Mouse (Mus musculus) neutrophil, adult 5-6 weeks (primary cell): ENCODE results near the gene Atp2a2. TPM values are rescaled to one million over a fixed set of nuclear protein-coding genes. Genes with fewer than 3 reads are reported as not detected.

Experiments
- ATAC-seq: fragments of 151-379, 151-347 bp; 2 replicates; pipeline ENCODE4 v1.8.0; 2017; ENCODE audit warnings: mild to moderate bottlenecking, moderate TSS enrichment; ENCODE audit not compliant: insufficient number of reproducible peaks, poor library complexity, low FRiP score, severe bottlenecking; ENCODE audit errors: extremely low read depth
- total RNA-seq: library from RNA; stranded (forward); fragments of 200-1000 nt; gene quantifications from 2 replicates; pipeline ENCODE4 v1.2.3, GENCODE M21; 2017

Gene Atp2a2
- total RNA-seq, 1 experiment from 2014 or later: 54.9 TPM

DNA sequence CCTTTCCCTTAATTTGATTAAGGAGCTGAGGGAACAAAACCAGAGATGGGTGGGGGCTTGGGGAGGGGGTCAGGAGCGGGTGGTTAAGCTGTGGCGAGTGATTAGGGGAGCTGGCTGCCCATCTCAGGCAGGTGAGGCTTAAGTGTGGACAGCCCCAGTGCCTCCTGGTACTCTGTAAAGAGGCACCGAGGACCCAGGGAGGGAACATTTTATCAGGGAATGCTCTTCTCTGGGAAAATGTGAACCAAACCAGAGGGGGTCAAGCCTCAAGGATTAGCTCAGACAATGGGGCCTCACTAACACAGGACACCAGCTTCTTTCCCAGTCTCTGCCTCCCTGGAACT, 19.1 kb upstream of the Atp2a2 start:
- ATAC-seq: no peak

DNA sequence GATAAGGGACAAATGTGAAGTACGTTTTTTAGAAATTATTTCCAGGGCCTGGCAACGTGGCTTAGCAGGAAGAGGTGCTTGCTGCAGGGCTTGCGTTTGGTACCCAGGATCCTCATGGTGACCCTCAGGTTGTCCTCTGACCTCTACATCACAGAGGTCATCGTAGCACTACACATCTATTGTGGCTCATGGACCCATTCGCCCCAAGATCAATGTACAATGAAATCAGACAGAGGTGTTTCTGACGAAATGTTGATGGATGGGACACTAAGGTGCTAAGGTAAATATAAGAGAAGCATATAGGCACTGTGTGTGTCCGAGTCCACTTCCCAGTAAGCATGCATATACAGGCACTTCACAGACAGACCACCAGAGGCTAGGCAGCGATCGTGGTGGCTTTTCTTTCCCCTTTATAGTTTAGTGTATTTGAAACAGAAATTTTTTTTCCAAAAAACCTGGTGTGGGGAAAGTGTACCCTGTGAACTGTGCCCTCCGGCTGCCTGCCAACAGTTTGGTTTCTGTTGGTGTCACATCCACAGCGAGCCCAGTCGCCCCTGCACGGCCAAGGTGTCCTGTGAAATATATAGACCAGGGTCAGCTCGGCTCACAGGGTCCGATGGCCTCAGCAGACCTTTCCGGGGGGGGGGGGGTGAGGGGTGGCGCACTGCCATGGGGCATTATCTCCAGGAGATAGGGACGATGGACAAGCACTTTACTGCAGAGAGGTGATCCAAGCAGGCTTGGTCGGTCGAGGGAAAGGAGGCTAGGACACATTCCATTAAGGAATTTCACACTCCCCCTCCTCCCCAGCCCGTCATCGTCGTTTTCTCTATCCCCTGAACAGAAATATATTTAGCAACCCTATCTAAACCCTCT, 18.5 kb upstream of the Atp2a2 start:
- ATAC-seq: no peak

DNA sequence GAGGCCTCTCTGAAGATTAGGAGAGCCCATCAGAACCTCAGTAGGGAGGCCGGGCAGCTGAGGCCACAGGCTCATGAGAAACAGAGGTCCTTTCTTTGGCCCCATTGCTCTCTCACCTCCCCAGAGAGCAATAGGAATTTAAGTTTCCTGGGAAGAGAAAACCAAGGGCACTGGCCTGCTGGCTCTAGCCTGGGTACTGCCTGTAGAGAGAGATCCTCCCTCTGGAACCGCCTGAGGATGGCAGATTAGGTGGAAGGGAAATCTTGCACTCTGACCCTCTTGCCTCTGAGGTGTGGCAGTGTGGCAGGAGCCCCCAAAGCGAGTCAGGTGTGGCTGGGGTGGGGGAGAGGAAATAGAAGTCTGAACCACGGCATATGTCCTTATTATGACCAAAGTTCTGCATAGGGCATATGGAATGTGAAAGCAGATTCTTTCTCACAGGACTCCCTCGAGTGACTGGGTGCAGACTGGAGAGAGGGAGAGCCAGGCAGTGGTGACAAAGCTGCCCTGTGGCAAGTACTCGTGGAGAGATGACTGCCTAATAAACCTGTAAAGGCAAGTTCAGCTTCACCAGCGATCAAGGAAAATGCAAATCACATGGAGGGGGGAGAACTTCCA, 17.1 kb upstream of the Atp2a2 start:
- ATAC-seq: no peak

DNA sequence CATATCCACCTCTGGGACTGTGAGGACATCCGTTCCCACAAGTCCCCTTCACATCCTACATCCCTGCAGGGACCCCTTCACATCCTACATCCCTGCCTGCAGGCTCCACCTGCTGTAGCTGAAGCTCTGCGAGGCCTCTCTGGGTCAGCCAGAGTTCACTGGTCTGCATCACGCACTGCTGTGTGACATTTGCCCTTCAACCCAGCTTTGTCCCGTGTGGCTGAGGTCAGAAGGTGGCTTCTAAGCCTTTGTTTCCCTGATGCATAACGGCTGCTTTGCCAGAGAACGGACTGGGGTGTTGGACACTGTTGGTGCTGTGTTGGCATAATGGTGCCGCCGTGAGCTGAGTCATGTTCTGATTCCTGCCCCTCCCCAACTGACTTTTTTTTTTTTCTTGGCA, 16.2 kb upstream of the Atp2a2 start:
- no peak for ATAC-seq

DNA sequence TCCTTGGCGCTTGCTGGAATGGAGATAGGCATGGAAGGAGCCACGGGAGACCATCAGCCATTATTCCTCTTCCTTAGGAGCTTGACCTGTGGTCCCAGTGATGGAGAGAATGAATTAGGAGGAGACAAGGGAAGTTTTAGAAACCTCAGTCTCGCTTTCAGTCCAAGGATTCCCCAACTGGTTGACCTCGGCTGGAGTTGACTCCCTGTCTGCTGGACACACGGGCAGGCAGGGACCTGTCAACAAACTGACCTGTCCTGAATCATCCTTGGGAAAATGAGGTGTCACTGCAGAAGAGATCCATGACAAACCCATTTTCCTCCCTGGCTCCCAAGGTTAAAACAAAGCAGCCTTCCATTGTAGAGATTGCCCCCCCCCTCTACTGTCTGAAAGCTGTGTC, 14.9 kb upstream of the Atp2a2 start:
- ATAC-seq: no peak

DNA sequence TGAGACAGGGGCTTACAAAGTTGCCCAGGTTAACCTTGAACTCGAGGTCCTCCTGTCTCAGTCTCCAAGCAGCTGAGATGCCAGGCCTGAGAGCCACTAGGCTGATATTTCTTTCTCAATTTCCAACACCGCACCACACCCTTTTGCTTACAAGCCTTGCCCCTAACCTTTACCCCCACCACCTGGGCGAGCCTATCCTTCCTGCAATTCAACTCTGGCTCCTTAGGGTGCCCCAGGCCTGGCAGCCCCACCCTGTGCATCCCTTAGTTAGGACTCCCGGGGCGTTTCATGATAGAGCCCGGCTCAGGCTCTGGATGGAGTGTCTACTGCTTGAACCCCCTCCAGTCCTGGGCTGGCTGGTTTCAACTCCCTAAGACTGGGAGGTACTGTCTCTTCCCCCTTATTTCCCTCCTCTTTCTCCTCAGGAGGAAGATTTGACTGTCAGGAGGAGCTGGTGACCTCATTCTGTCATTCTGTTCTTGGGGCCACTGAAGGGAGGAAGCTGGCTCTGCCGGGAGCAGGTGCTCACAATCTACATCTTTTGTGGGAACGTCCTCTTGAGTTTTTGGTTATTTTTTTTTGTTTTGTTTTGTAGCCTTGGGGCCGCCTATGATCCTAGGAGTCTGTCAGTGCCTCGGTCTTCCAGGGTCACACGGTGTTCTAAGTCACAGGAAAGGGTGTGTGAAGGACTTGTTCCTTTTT, 14.2 kb upstream of the Atp2a2 start:
- ATAC-seq: no peak

DNA sequence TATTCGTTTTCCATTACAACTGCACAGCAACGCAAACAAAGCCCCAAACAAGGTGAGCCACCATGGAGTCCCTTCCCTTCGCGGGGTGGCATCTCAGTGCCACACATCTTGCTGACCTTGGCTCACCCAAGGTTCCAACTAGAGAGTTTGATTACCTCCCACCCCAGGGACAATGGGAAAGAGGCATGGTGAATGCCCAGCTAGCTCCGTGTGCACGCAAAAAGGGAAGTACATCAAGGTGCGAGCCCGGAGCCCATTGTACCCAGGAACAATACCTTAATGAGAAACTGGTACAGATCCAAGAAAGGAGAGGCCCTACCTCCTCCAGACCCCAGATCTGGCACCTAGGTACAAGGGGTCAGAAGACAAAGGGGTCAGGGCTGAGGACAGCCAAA, 12.1 kb upstream of the Atp2a2 start:
- ATAC-seq: no peak; the same call in 1 of the 2 replicates

DNA sequence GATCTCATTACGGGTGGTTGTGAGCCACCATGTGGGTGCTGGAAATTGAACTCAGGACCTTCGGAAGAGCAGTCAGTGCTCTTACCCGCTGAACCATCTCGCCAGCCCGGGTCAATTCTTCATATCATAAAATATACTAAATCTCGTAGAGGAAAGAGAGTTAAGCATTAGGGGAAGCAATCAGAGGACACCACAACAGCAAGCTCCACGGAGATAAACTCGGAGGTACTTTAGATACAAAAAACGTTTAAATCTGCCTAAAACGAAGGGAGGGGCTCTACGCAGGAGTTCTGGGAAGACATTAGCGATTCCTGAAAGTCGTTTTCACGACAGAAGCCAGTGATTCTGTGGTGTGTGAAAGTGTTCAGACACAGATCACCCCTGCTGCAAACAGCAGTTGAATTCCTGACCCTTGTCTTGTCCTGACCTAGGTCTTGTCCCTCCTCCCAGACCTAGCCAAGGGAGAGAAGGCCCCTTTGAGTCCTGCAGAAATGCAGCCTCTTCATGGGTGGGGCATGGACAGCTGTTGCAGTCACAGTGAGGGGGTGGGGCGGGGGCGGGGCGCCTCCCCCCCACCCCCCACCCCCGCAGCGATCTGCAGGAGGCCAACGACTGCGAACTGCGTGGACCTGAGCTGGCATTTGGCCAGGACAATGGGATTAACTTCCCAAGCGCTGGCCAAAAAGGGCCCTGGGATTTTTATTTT, 11.5 kb upstream of the Atp2a2 start:
- no peak for ATAC-seq

DNA sequence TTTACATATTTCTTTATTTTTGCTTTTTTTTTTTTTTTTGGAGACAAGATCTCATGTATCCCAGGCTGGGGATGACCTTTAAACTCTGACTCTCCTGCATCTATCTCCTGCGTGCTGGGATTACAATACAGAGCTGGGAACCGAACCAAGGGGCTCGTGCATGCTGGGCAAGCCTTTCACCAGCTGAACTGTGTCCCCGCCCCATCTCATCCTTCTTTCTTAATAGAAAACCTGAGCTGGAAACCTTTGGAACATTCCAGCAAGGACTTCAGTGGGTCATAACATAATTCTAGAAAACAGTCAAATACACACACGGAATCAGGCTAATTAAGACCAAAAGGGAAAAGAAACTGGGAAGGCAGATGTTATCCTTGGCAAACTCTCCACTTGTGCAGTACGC, 10.0 kb upstream of the Atp2a2 start:
- ATAC-seq: no peak

DNA sequence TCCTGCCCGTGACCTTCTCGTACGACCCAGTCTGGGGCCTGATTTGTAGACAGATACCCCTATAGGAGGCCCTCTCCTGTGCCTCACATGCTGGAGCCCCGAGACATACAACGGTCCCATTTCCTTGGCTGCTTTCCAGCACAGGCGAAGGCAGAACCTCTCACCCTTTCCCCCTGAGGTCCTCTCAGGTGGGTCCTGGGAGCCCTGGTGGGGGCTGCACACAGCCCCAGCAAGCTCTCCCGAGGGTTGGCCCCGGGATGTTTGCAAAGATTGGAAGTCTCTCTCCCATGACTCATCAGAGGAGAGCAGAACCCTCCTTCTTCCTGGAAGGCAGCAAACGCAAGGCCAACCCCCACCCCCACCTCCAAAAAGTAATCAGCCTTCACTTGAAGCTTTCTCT, 9.4 kb upstream of the Atp2a2 start:
- ATAC-seq: no peak

DNA sequence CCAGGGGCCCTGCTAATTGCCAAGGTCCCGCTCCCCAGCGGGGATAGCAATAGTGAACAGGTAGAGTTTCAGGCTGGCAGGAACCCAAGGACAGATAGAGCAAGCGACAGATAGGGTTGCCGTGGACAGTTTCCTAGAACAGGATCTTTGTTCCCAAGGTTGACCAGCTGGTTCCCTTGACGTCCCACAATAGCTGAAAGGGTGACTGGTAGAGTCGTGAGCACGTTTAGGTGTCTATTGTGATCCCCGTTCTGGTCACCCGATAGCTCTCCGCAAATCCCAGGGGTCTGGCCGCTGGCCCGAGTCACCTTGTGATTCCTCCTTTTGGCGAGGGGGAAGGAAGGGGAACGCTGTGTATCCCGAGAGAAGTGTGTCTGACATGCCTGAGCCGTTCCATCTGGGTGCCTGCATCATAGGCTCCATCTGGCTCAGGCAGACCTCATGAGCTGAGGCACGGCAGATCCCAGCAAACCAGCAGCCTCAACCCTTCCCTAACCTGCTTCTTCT, 8.7 kb upstream of the Atp2a2 start:
- no peak for ATAC-seq

DNA sequence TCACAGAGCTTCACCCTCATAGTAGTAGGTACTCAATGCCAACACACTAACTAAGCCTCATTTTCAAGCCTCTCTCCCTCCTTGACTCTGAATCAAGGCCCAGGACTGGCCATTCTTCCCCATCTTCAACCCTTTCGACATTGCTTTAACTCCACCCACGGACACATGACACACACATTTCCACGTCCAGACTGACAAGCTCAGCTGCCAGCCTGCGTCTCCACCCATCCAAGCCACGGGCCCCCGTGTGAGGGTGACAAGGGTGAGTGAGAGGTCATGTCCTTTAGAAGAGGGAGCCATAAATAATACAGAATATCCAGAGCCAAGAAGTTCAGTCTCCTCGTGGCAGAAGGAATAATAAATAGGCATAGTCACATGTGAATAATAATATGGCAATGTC, 7.6 kb upstream of the Atp2a2 start:
- no peak for ATAC-seq

DNA sequence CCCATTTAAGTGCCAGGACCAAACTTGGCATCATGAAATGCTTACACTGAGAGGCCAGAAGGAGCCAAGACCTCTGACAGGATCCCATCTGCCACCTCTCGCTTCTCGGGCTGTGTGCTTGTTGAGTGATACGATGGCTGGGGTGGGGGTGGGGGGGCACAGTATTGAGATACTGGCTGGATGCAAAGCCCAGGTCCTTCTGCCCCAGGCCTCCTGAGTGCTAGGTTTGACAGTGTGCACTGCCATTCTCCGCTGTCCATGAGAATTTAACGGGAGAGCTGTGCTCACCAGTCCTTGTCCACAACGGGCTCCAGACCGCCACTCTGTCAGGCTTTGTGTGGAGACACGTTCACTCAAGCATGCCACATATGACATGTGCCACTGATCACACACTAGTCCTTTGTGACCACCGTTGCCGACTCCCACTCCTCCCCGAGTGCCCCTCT, 6.9 kb upstream of the Atp2a2 start:
- no peak for ATAC-seq

DNA sequence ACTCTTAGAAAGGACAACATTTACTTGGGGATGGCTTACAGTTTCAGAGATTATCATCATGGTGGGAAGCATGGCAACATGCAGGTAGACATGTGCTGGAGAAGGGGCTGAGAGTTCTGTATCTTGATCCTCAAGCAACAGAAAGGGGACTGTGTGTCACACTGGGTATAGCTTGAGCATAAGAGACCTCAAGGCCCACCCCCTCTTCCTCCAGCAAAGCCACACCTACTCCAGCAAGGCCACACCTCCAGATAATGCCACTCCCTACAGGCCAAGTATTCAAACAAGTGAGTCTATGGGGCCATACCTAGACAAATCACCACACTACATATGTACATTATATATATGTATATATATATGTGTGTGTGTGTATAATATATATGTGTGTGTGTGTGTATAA, 5.4 kb upstream of the Atp2a2 start:
- no peak for ATAC-seq

DNA sequence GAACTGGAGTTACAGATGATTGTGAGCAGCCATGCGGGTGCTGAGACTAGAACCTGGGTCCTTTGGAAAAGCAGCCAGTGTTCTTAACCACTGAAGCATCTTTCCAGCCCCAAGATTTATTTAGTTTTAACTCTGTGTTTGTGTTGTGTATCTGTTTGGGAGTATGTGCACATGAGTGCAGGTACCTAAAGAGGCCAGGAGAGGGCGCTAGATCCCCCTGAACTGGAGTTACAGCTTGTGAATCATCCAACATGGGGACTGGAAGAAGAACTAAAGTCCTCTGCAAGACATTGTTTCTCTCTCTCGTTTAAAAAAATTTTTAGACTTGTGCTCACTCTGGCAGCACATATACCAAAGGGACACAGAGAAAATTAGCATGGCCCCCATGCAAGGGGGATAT, 4.4 kb upstream of the Atp2a2 start:
- no peak for ATAC-seq

DNA sequence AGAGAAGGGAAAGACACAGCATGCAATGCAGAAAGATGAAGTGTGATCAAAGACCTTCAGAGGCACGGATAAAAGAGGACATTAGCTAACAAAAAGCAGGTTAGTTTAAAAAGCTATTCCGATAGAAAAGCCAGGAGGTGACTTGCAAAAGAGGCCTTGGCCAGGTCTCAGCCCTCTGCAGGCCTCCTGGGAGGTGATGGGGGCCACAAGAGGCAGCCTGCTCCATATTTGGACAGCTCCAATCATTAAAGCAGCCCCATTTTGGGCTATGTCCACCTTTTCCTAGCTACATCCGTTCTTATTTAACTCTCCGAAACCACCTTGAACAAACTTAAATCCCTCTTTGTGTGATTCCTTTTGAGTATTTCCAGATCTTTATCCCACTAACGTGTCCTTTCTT, 3.5 kb upstream of the Atp2a2 start:
- no peak for ATAC-seq

DNA sequence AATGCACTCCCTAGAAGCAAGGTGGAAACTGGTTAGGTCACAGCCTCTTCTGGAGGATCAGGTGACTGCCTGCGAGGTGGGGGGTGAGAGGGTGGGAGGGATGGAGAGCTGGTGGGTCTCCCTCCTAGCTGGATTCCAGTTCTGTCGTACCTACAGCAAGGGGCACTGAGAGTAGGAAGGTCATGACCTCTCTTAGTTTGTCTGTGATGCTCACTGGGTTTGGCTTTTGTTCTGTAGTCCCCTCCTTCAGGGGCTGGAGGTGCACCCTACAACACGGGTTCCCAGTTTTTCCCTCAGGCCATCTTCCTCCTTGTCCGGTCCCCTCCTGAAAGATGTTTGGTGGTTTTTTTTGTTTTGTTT, 1.7 kb upstream of the Atp2a2 start:
- no peak for ATAC-seq

DNA sequence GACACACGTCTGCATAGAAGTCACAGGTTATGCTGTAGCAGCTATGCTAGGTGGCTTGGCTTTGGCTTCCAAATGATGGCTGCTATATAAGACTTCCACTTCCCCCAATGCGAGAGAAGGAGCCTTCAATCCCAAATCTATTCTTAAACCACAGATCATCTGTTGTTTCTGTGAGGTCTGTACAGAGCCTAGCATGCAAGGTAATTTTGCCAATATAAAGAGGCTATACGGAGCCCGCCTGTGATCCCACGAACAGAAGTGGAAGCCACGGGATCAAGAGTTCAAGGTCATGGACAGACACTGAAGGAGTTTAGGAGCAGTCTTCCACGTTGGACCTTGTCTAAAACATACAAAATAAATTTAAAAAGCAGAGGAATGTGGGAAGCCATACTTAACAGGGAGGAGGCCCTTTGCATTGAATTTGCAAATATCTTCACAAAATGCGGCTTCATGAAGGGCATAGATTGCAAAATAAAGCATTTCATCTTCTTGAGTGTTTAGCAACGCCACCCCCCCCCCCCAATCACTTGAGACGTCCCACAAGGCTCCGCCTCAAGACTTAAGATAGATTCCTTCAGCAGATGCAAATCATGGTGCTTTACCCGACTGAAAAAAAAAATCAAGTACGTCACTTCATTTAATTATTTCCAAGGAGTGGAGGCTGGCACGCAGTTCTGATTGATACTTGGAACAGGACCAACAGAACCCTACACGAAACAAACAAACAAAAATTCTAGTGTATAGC, 1.2 kb upstream of the Atp2a2 start:
- ATAC-seq: no peak
